Mouse (Mus musculus) lung, adult 2 months (tissue): Measurements from ENCODE around the gene B3gat3. TPM values are rescaled to one million over a fixed set of nuclear protein-coding genes. Genes with fewer than 3 reads are reported as not detected.

ENCODE experiments used
- DNase-seq: peaks from one replicate; pipeline ENCODE4 v3.0.0; 2022
- H3K4me1 ChIP-seq: fragments of 200-500 bp; 2 replicates; pipeline ENCODE4 v1.6.1; 2011; ENCODE audit warnings: low read length; ENCODE audit not compliant: control insufficient read depth, insufficient read depth
- H3K4me3 ChIP-seq: fragments of 200-500 bp; replicated peaks from 2 replicates; pipeline ENCODE3; 2011; ENCODE audit warnings: low read depth, mild to moderate bottlenecking, control low read depth, low read length; ENCODE audit errors: extremely low read depth
- CTCF ChIP-seq: fragments of 200-500 bp; IDR thresholded peaks from 2 replicates; pipeline ENCODE4 v1.5.1; 2011; ENCODE audit warnings: mild to moderate bottlenecking, low read length, control low read depth; ENCODE audit not compliant: insufficient read depth
- POLR2A ChIP-seq: fragments of 200-500 bp; IDR thresholded peaks from 2 replicates; pipeline ENCODE4 v1.6.1; 2011; ENCODE audit warnings: low read depth, mild to moderate bottlenecking, control low read depth, low read length, borderline replicate concordance; ENCODE audit errors: extremely low read depth
- WGBS: fragments of 180-500 bp; shearing (Covaris S2); methylation state at CpG from one replicate; pipeline ENCODE4 v1.1.7; 2018; 5-methylcytosine and 5-hydroxymethylcytosine counted together
- polyA plus RNA-seq: library from polyadenylated mRNA; depleted of rRNA; stranded (reverse); fragments of >200 nt; gene quantifications from 2 replicates; pipeline ENCODE4 v1.2.3, GENCODE M21; 2012

The B3gat3 gene
- polyA plus RNA-seq, 1 experiment, result 92.3 TPM

GRCm38 (mm10) chr19:8897865-8898495 lies 22.2 kb upstream of the B3gat3 start, which contains the start of gene Ganab:
TSS of gene Ganab (plus strand) at chr19:8898071.
- DNase-seq, result peak; percentile 92
- H3K4me3 ChIP-seq, result peak within 1 kb of the TSS; percentile 97
- under 1% methylated on average over 50 of the region's 53 CpGs for WGBS
- peaks cover 9% of the 10 kb centered on the region; the same call in 1 of the 2 replicates for H3K4me1 ChIP-seq
- TF ChIP-seq POLR2A, result peak; percentile 87; the same call in 1 of the 2 replicates
- TF ChIP-seq CTCF, result no peak

GRCm38 (mm10) chr19:8898576-8898975 lies 21.6 kb upstream of the B3gat3 start:
- Histone ChIP-seq H3K4me1 (peaks cover 9% of the 10 kb centered on the region; the same call in 1 of the 2 replicates), H3K4me3 (peak overlapping the region; percentile 97)
- WGBS, result under 1% methylated on average over 13 of the region's 13 CpGs
- no peak for TF ChIP-seq POLR2A
- TF ChIP-seq CTCF, result no peak
- DNase-seq, result no peak

GRCm38 (mm10) chr19:8899079-8899478 lies 21.1 kb upstream of the B3gat3 start:
- no peak for TF ChIP-seq CTCF
- no peak for TF ChIP-seq POLR2A
- Histone ChIP-seq H3K4me1 (peaks cover 9% of the 10 kb centered on the region; the same call in 1 of the 2 replicates), H3K4me3 (no peak overlapping the region)
- DNase-seq, result no peak
- WGBS, result 27% methylated on average over 3 of the region's 3 CpGs

GRCm38 (mm10) chr19:8903412-8903811 lies 16.8 kb upstream of the B3gat3 start:
- Histone ChIP-seq H3K4me1 (peaks cover 5% of the 10 kb centered on the region; the same call in 1 of the 2 replicates), H3K4me3 (no peak overlapping the region)
- no peak for DNase-seq
- TF ChIP-seq CTCF (no peak), POLR2A (no peak)
- WGBS, result 89% methylated on average over 5 of the region's 5 CpGs

- no peak for DNase-seq
- 91% methylated on average over 6 of the region's 6 CpGs for WGBS
- Histone ChIP-seq H3K4me3 (no peak overlapping the region), H3K4me1 (no peaks in the 10 kb centered on the region)
- TF ChIP-seq POLR2A (no peak), CTCF (no peak)
Measured at GRCm38 (mm10) chr19:8908531-8908930, 11.6 kb upstream of the B3gat3 start.

GRCm38 (mm10) chr19:8911810-8912209 lies 8.4 kb upstream of the B3gat3 start:
- Histone ChIP-seq H3K4me3 (no peak overlapping the region), H3K4me1 (no peaks in the 10 kb centered on the region)
- TF ChIP-seq CTCF, result no peak
- TF ChIP-seq POLR2A, result no peak
- WGBS, result 97% methylated on average over 5 of the region's 5 CpGs
- DNase-seq, result no peak

GRCm38 (mm10) chr19:8914212-8914611 lies 6.0 kb upstream of the B3gat3 start:
- 96% methylated on average over 3 of the region's 3 CpGs for WGBS
- no peak for DNase-seq
- Histone ChIP-seq H3K4me1 (no peaks in the 10 kb centered on the region), H3K4me3 (no peak overlapping the region)
- TF ChIP-seq CTCF (no peak), POLR2A (no peak)

- no peak for TF ChIP-seq POLR2A
- no peak for TF ChIP-seq CTCF
- DNase-seq, result no peak
- H3K4me3 ChIP-seq, result no peak overlapping the region
- 85% methylated on average over 3 of the region's 3 CpGs for WGBS
- peaks cover 5% of the 10 kb centered on the region for H3K4me1 ChIP-seq
Measured at GRCm38 (mm10) chr19:8919000-8919399, 1.2 kb upstream of the B3gat3 start.

- WGBS, result 68% methylated on average over 6 of the region's 6 CpGs
- H3K4me1 ChIP-seq, result peaks cover 5% of the 10 kb centered on the region
Measured at GRCm38 (mm10) chr19:8919684-8920072, 496 bp upstream of the B3gat3 start.

GRCm38 (mm10) chr19:8920836-8921291 lies 690 bp downstream of the B3gat3 start:
- no peak for TF ChIP-seq CTCF
- TF ChIP-seq POLR2A, result no peak
- DNase-seq, result no peak
- peak overlapping the region; percentile 79 for H3K4me3 ChIP-seq
- peaks cover 5% of the 10 kb centered on the region for H3K4me1 ChIP-seq
- WGBS, result 2% methylated on average over 6 of the region's 6 CpGs

More at GRCm38 (mm10) chr19:8919684-8920072, 496 bp upstream of the B3gat3 start:
- DNase-seq, result no peak
- H3K4me3 ChIP-seq, result no peak overlapping the region
- TF ChIP-seq POLR2A (no peak), CTCF (no peak)
